Mouse (Mus musculus) heart, embryonic 10.5 days (tissue): ENCODE measurements around the gene Rtf2. TPM values are rescaled to one million over a fixed set of nuclear protein-coding genes. Genes with fewer than 3 reads are reported as not detected.

Experiments
- DNase-seq: peaks from one replicate; pipeline ENCODE4 v3.0.0-alpha.2; 2017; ENCODE audit warnings: low spot score
- H3K27ac ChIP-seq: fragments of 300-500 bp; sonication (generic); 2 replicates; pipeline ENCODE4 v1.5.1; 2016; ENCODE audit warnings: mild to moderate bottlenecking
- H3K27me3 ChIP-seq: fragments of 300-500 bp; sonication (generic); 2 replicates; pipeline ENCODE4 v1.6.1; 2016; ENCODE audit warnings: mild to moderate bottlenecking; ENCODE audit not compliant: poor library complexity, insufficient read depth, severe bottlenecking
- H3K36me3 ChIP-seq: fragments of 300-500 bp; sonication (generic); 2 replicates; pipeline ENCODE4 v1.6.1; 2016; ENCODE audit warnings: mild to moderate bottlenecking, moderate library complexity
- H3K4me1 ChIP-seq: fragments of 300-500 bp; sonication (generic); 2 replicates; pipeline ENCODE4 v1.6.1; 2016; ENCODE audit warnings: mild to moderate bottlenecking
- H3K4me3 ChIP-seq: fragments of 300-500 bp; sonication (generic); 2 replicates; pipeline ENCODE4 v1.5.1; 2016; ENCODE audit warnings: mild to moderate bottlenecking, moderate library complexity
- H3K9me3 ChIP-seq: fragments of 300-500 bp; sonication (generic); 2 replicates; pipeline ENCODE4 v1.6.1; 2016; ENCODE audit warnings: mild to moderate bottlenecking, moderate library complexity
- WGBS: fragments of 180-500 bp; shearing (Covaris S2); methylation state at CpG from one replicate; pipeline ENCODE4 v1.1.7; 2016; 5-methylcytosine and 5-hydroxymethylcytosine counted together
- polyA plus RNA-seq: library from polyadenylated mRNA; unstranded; fragments of >200 nt; fragmentation: Nextera tagmentation; extraction: Ambion mirVana; gene quantifications from 2 replicates; pipeline ENCODE4 v1.2.1, GENCODE M21; 2016

Rtf2 gene
- polyA plus RNA-seq, 1 experiment from 2014 or later: 66.0 TPM

- DNase-seq: no peak
These were observed 34.6 kb downstream of the Rtf2 start for GRCm38 (mm10) chr2:172474970-172475369.

GRCm38 (mm10) chr2:172476707-172477260, 36.4 kb downstream of the Rtf2 start:
- DNase-seq: no peak
- Histone ChIP-seq H3K27ac (peak overlapping the region; percentile 71), H3K36me3 (no peaks in the 10 kb centered on the region), H3K4me1 (peaks cover 12% of the 10 kb centered on the region), H3K4me3 (peak overlapping the region; percentile 28), H3K27me3 (no peaks in the 10 kb centered on the region), H3K9me3 (no peaks in the 10 kb centered on the region)
- WGBS: 15% methylated on average over 10 of the region's 10 CpGs

More at GRCm38 (mm10) chr2:172474970-172475369, 34.6 kb downstream of the Rtf2 start:
- H3K9me3 ChIP-seq: no peaks in the 10 kb centered on the region
- H3K4me3 ChIP-seq: no peak overlapping the region
- 37% methylated on average over 6 of the region's 6 CpGs for WGBS
- H3K27me3 ChIP-seq: no peaks in the 10 kb centered on the region
- peaks cover 1% of the 10 kb centered on the region for H3K36me3 ChIP-seq
- peaks cover 12% of the 10 kb centered on the region for H3K4me1 ChIP-seq
- H3K27ac ChIP-seq: no peak overlapping the region

- H3K27me3 ChIP-seq: no peaks in the 10 kb centered on the region
- 30% methylated on average over 3 of the region's 3 CpGs for WGBS
- H3K27ac ChIP-seq: peak overlapping the region; percentile 71
- no peaks in the 10 kb centered on the region for H3K9me3 ChIP-seq
- no peaks in the 10 kb centered on the region for H3K36me3 ChIP-seq
- H3K4me1 ChIP-seq: peaks cover 12% of the 10 kb centered on the region
- H3K4me3 ChIP-seq: peak overlapping the region; percentile 40
- no peak for DNase-seq
These were observed 37.0 kb downstream of the Rtf2 start for GRCm38 (mm10) chr2:172477350-172477749.

DNA sequence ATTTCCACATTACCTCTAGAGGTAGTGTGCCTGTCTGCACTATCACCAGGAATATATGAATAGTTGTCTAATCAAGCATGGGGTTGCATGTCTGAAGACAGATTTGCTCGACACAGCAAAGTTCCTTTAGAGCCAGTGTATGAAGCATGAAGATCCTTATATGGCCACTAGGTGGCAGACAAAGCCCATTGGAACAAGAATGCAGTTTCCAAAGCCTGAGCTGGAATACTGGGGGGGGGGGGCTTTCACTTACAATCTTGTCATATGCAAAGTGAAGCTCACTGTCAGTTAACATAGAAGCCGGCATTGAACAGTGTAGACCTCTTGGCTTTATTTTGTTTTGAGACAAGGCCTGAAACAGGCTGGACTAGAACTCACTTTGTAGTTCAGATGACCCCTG, 37.5 kb downstream of the Rtf2 start:
- Histone ChIP-seq H3K4me1 (peaks cover 12% of the 10 kb centered on the region), H3K27me3 (no peaks in the 10 kb centered on the region), H3K36me3 (no peaks in the 10 kb centered on the region), H3K4me3 (peak overlapping the region; percentile 40), H3K27ac (peak overlapping the region; percentile 71), H3K9me3 (no peaks in the 10 kb centered on the region)
- WGBS: 8% methylated on average over 2 of the region's 2 CpGs
- no peak for DNase-seq

GRCm38 (mm10) chr2:172480296-172480695, 39.9 kb downstream of the Rtf2 start:
- no peak for DNase-seq
- Histone ChIP-seq H3K27ac (no peak overlapping the region), H3K9me3 (no peaks in the 10 kb centered on the region), H3K4me1 (peaks cover 18% of the 10 kb centered on the region), H3K27me3 (no peaks in the 10 kb centered on the region), H3K4me3 (no peak overlapping the region), H3K36me3 (no peaks in the 10 kb centered on the region)
- 59% methylated on average over 7 of the region's 7 CpGs for WGBS

DNA sequence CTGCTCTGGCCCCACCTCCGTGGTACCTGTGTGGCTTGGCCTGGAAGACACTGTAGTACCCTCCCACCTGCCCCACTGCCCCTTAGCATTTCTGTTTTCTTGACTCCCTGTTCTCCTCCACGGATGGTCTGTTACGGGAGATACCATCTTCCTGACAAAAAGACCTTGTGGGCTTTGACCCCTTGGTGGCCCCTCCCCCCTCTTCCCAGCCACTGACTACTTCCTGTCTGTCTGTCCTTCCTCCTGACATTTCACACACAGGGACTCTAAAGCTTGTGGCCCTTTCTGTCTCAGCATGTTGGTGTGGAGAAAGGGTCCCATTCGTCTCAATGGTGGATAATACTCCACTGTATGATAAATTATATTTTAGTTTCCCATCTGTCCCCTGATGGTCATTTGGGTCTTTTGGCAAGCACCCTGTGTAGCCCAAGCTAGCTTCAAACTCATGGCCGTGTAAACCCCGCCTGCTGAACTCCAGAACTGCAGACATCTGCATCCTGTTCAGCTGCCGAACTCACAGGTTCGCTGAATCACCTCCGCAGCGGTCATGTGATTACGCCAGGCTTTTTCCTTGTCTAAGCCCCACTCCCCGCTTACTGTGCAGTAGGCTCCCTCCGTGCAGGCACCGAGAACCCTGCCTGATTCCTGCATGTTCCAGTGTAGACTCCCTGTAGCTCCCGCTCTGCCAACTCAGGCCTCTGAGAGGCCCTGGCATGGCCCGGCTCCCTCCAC, 41.5 kb downstream of the Rtf2 start:
- no peak overlapping the region for H3K4me3 ChIP-seq
- H3K27me3 ChIP-seq: no peaks in the 10 kb centered on the region
- no peaks in the 10 kb centered on the region for H3K36me3 ChIP-seq
- H3K27ac ChIP-seq: no peak overlapping the region
- WGBS: 81% methylated on average over 16 of the region's 16 CpGs
- no peak for DNase-seq
- H3K9me3 ChIP-seq: no peaks in the 10 kb centered on the region
- H3K4me1 ChIP-seq: peaks cover 10% of the 10 kb centered on the region

- 79% methylated on average over 14 of the region's 14 CpGs for WGBS
- Histone ChIP-seq H3K27ac (no peak overlapping the region), H3K27me3 (no peaks in the 10 kb centered on the region), H3K9me3 (no peaks in the 10 kb centered on the region), H3K36me3 (no peaks in the 10 kb centered on the region), H3K4me3 (no peak overlapping the region), H3K4me1 (0 out of 2 replicates have a peak, but pooled peaks cover 6% of the 10 kb centered on the region)
- DNase-seq: no peak
These were observed 43.5 kb downstream of the Rtf2 start for GRCm38 (mm10) chr2:172483766-172484413.

GRCm38 (mm10) chr2:172484696-172485370, 44.5 kb downstream of the Rtf2 start:
- Histone ChIP-seq H3K27me3 (no peaks in the 10 kb centered on the region), H3K9me3 (no peaks in the 10 kb centered on the region), H3K4me3 (no peak overlapping the region), H3K36me3 (no peaks in the 10 kb centered on the region), H3K27ac (0 out of 2 replicates have a peak overlapping the region, but pooled peaks have one; percentile 29), H3K4me1 (0 out of 2 replicates have a peak, but pooled peaks cover 6% of the 10 kb centered on the region)
- DNase-seq: no peak
- WGBS: 48% methylated on average over 12 of the region's 12 CpGs

DNA sequence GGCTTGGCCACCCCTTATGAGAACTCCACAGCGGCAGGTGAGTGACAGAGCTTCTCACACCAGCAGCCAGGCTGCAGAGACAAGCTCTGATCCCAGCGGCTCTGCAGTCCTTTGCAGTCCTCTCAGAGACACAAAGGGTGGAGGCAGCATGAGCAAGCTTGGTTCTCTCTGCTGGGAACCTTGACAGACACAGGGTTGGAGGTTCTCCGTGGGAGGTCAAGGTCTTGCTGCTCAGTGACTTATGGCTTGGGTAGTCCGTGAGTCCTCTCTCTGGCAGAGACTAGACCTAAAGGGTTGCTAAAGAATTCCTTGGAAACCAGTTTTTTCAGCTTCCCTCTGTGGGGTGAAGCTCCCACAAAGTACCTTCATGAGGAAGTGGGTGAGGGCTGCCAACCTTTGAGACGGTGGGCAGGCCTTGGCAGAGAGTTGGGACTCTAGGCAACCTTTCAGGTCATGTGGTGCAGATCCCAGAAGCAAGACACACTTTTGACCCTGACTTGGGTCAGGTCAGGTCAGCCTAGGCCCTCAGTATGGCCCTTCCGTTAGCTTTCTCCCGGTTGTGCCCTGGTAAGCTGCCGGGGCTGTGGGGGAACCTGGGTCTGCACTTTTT, 56.5 kb downstream of the Rtf2 start:
- 64% methylated on average over 8 of the region's 8 CpGs for WGBS
- no peak overlapping the region for H3K27ac ChIP-seq
- H3K36me3 ChIP-seq: no peaks in the 10 kb centered on the region
- H3K27me3 ChIP-seq: no peaks in the 10 kb centered on the region
- H3K4me3 ChIP-seq: no peak overlapping the region
- H3K9me3 ChIP-seq: no peaks in the 10 kb centered on the region
- H3K4me1 ChIP-seq: peaks cover 9% of the 10 kb centered on the region
- DNase-seq: no peak

GRCm38 (mm10) chr2:172498823-172499222, 58.5 kb downstream of the Rtf2 start:
- H3K4me3 ChIP-seq: no peak overlapping the region
- no peak for DNase-seq
- H3K27ac ChIP-seq: no peak overlapping the region
- no peaks in the 10 kb centered on the region for H3K36me3 ChIP-seq
- 47% methylated on average over 3 of the region's 3 CpGs for WGBS
- no peaks in the 10 kb centered on the region for H3K27me3 ChIP-seq
- H3K9me3 ChIP-seq: no peaks in the 10 kb centered on the region
- peaks cover 9% of the 10 kb centered on the region for H3K4me1 ChIP-seq

DNA sequence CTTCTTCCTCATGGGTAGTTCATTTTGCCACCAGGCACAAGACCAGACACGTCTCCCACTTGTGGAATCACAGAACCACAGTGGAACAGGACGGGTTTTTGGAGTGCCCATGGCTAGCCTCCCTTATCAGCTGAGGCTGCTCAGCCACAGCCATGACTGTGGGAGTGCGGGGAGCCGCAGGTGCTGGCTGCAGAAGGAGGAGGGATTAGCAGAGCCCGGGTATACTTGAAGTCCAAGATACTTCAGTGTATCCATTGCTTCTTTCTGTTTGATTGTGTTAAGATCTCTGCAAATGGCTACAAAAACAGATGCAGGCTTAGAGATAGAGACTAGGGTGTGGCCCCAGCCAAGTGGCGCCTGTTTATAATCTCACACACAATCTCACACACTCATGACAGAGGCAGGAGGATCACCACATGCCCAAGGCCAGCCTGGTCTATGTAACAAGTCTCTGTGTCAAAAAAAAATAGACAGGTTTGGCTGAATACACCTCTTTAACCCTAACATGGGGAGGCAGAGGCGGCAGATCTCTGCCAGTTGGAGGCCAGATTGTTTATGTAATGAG, 60.5 kb downstream of the Rtf2 start:
- Histone ChIP-seq H3K4me1 (peaks cover 9% of the 10 kb centered on the region), H3K27me3 (no peaks in the 10 kb centered on the region), H3K27ac (no peak overlapping the region), H3K4me3 (no peak overlapping the region), H3K9me3 (no peaks in the 10 kb centered on the region), H3K36me3 (no peaks in the 10 kb centered on the region)
- no peak for DNase-seq
- WGBS: 22% methylated on average over 7 of the region's 7 CpGs

DNA sequence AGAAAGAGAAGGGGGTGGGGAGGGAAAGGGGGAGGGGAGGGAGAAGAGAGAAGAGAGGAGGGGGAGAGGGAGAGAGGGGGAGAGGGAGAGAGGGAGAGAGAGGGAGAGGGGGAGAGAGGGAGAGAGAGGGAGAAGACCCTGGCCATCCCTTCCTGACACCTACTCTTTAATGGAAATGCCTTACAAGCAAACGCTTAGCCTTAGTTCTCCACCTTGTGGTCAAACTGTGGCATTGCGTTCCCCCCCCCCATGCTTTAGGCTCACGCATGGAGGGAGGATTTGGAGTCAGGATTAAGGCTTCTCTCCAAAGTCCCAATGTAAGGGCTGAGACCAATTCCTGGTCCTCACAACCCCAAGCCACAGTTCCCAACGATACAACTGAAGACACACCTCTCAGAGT, 61.0 kb downstream of the Rtf2 start:
- Histone ChIP-seq H3K27ac (no peak overlapping the region), H3K9me3 (no peaks in the 10 kb centered on the region), H3K27me3 (no peaks in the 10 kb centered on the region), H3K4me1 (peaks cover 9% of the 10 kb centered on the region), H3K4me3 (no peak overlapping the region), H3K36me3 (no peaks in the 10 kb centered on the region)
- WGBS: 2% methylated on average over 4 of the region's 4 CpGs
- no peak for DNase-seq
